Mouse (Mus musculus) brain, embryonic 14.5 days (tissue): Measurements from ENCODE around the gene Tspo.

Source experiments
- CTCF ChIP-seq: fragments of 200-500 bp; IDR thresholded peaks from 2 replicates; pipeline ENCODE4 v1.5.1; 2012; ENCODE audit warnings: inconsistent platforms, mild to moderate bottlenecking, moderate library complexity, borderline replicate concordance; ENCODE audit not compliant: insufficient read depth, insufficient read length; ENCODE audit errors: extremely low read depth
- POLR2A ChIP-seq: fragments of 200-500 bp; IDR thresholded peaks from 2 replicates; pipeline ENCODE4 v1.6.1; 2012; ENCODE audit warnings: mild to moderate bottlenecking, inconsistent platforms, borderline replicate concordance; ENCODE audit not compliant: poor library complexity, insufficient read depth, insufficient read length, severe bottlenecking; ENCODE audit errors: extremely low read depth

DNA sequence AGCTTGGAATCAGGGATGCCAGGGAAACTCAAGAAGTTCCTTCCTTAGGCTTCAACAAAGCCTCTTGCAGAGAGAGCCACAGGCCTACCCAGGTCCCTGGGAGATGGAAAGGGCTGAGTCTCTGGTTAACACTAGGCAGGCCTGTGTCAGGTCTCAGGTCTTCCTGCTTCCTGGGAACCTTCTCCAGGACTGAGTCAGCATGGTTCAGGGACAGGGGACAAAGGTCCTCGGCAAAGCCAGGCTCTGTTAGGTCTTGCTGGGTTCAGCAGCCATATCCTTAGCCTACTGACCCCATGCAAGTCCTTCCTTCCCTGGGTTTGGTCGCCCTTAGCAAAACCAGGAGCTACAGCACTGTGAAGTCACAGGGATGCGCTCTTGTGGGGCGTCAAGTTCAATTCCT, 27.4 kb downstream of the Tspo start:
- TF ChIP-seq CTCF (no peak), POLR2A (no peak)
